Mouse (Mus musculus) cerebellum, postnatal 36 days (tissue): ENCODE measurements around the gene Orm3.
A peak's percentile ranks its signal among the peaks of the same experiment; 100 is the strongest.

ENCODE experiments used
- DNase-seq, 2 experiments: peaks; one replicate each; pipeline ENCODE4 v3.0.0; 2021 to 2022; ENCODE audit warnings: mixed read lengths in 2 of 2

Orm3 gene

DNA sequence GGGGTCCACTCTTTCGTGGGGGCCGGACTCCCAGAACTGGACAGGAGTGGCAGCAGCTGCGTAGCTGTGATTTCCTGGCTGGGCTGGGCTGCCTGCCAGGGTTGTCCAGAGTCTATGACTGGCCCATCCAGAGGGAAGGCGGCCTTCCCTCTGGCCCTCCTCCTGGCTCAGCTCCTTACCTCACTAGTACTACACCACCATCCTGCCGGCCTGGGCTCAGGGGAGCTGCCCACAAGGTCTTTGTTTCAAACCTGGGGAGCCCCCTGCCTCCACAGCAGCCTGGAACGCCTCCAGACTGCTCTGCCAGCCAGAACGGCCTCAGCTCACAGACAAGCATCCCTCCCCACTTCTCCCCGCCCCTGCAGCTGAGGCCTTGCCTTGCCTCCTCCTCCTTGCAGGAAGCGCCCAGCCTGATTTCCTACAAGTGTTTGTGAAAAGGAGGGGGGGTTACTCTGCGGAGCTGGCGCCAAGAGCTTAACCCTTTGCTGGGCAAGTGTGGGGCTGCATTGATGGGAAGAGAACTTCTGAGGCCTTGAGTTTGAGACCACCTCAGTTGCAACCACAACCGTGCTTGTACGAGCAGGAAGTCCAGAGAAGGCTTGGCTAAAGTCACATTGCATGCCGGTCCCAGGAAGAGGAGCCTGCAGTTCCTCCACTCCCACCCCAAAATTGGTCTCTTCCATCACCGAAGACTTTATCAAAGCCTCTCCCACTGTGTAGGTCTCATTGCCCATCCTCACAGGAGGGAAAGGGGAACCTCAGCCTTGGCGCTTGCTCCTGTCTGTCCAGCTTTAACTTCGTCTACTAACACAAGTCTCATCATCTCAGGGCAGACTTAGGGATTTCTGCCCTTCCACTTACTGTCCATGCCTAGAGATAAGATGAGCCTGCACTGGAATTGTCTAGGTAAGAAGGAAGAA is 47.3 kb downstream of the Orm3 start, which contains the start of gene Akna:
Gene Akna, minus strand, starts transcription at position 315 of the 920 bp plus-strand sequence.
- DNase-seq: peak in 1 of 2 experiments; percentile 34

DNA sequence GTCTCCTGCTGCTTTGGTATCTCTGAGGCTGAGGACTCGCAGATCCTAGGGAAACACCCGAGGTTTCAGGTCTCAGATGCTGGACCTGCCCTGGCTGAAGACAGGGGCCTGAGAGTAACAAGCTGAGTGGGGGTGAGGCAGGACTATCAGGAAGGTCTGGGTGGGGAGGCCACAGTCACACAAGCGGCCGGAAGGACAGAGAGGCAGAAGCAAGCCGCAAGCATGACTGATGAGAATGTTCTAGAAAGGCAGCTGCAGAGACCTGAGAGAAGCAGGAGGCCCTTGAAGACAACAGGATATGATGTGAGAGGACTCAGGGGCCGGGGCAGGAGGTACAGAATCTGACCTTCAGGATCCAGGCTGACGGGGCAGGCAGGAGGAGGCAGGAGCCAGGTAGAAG is 48.2 kb downstream of the Orm3 start:
- DNase-seq: no peak

DNA sequence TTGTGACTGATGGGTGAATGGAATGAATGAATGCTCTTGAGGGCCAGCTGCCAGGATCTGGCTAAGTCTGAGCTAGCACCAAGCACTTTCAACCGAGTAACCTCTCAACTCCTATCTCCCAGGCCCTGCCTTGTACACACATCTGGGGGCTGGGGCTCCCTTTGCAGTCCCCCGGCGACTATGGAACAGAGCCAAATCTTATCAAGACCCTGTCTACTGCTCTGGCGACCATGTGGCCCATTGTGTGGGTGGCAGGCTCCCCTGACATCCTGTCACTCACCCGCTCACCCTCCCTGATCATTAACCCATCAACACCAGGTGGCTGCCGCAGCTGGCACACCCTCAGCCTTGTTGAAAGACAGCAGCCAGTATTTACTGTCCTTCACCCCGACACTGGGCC is 49.1 kb downstream of the Orm3 start:
- no peak for DNase-seq

DNA sequence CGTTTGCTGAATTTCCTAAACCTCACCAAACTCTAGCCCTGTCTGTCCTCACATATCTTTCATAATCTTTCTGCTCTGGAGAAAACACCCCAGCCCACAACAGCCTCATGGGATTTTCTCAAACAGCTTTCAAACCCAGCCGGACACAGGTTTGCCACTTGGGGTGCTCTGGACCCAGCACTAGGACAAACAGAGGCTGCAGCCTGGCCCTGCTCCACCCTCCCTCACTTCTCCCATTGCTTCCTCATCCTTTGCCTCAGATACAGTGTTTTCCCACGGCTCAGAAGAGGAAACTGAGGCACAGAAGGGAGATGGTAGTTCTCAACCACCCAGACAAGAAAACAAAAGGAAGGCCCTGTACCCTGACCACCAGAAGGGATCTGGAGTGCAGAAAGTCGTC is 49.7 kb downstream of the Orm3 start:
- no peak for DNase-seq

DNA sequence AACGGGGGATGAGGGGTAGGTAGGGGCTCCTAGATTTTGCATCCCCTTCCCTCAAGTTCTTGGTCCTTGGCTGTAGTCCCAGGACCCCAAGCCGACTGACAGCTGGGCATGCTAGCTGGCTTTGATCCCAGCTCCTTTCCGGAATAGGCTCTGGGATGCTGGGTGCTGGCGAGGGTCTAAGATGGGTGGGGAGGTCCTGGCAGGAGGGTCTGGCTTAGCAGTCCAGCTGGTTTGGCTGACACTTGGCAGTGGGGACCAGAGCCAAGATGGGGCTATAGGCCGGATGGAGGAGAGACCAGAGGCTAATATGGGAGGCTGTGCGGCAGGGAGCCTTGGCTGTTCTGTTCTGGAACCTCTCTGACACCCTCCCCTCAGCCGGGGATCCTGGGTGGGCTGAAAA is 52.3 kb downstream of the Orm3 start:
- no peak for DNase-seq

DNA sequence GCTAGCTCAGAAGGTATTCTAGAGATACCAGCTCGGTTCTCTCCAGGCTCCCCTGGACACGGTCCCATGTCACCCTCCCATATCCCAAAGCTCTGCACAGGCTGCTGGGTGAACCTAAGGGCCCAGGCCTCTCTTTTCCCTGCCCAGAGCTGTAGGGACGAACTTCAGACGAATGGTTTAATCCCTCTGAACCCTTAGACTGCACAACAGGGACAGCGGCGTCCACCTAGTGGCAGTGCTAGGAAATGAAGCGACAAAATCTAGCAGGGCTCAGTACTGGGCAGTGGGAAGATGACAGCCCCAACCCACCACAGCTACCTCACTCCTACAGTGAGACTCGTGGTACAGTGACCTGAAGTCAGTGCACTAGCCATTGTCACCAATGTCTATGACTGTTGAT is 52.7 kb downstream of the Orm3 start:
- peak; percentile 26 to 35 for DNase-seq
